Mouse (Mus musculus) midbrain, postnatal 0 days (tissue): ENCODE measurements around the gene Aqr. TPM values are rescaled to one million over a fixed set of nuclear protein-coding genes. Genes with fewer than 3 reads are reported as not detected.

Experiments used
- ATAC-seq: fragments of 200-750 bp; cut with Nextera tagmentation; 2 replicates; pipeline ENCODE4 v1.8.0; 2017; ENCODE audit warnings: moderate number of reproducible peaks, mild to moderate bottlenecking, moderate TSS enrichment, moderate library complexity; ENCODE audit not compliant: low FRiP score
- DNase-seq: peaks from one replicate; pipeline ENCODE4 v3.0.0-alpha.2; 2015; ENCODE audit warnings: low spot score
- H3K27ac ChIP-seq: fragments of 300-500 bp; sonication (generic); 2 replicates; pipeline ENCODE4 v1.5.1; 2014; ENCODE audit warnings: low read depth, mild to moderate bottlenecking, low read length, mixed read lengths
- H3K27me3 ChIP-seq: fragments of 300-500 bp; sonication (generic); 2 replicates; pipeline ENCODE4 v1.6.1; 2014; ENCODE audit warnings: low read length, control low read depth, mixed read lengths; ENCODE audit not compliant: insufficient read depth
- H3K36me3 ChIP-seq: fragments of 300-500 bp; sonication (generic); 2 replicates; pipeline ENCODE4 v1.6.1; 2014; ENCODE audit warnings: low read length, control low read depth, mixed read lengths; ENCODE audit not compliant: insufficient read depth
- H3K4me1 ChIP-seq: fragments of 300-500 bp; sonication (generic); 2 replicates; pipeline ENCODE4 v1.6.1; 2014; ENCODE audit warnings: mild to moderate bottlenecking, control low read depth, antibody characterized with exemption, low read length, mixed read lengths; ENCODE audit not compliant: insufficient read depth
- H3K4me2 ChIP-seq: fragments of 300-500 bp; sonication (generic); 2 replicates; pipeline ENCODE4 v1.6.1; 2014; ENCODE audit warnings: low read depth, mild to moderate bottlenecking, low read length, mixed read lengths; ENCODE audit not compliant: poor library complexity, severe bottlenecking
- H3K4me3 ChIP-seq: fragments of 300-500 bp; sonication (generic); 2 replicates; pipeline ENCODE4 v1.5.1; 2014; ENCODE audit warnings: low read depth, mild to moderate bottlenecking, low read length, moderate library complexity
- H3K9ac ChIP-seq: fragments of 300-500 bp; sonication (generic); replicated peaks from 2 replicates; pipeline ENCODE4 v1.6.1; 2014; ENCODE audit warnings: mild to moderate bottlenecking, low read length, moderate library complexity, mixed read lengths; ENCODE audit not compliant: poor library complexity, severe bottlenecking
- H3K9me3 ChIP-seq: fragments of 300-500 bp; sonication (generic); 2 replicates; pipeline ENCODE4 v1.6.1; 2016; ENCODE audit warnings: low read length, control low read depth
- CTCF ChIP-seq: IDR thresholded peaks from 2 replicates; pipeline ENCODE4 v1.5.1; 2016; ENCODE audit warnings: antibody characterized with exemption, mild to moderate bottlenecking
- WGBS: fragments of 180-500 bp; shearing (Covaris S2); extraction: QIAGEN DNeasy Blood & Tissue Kit; methylation state at CpG from one replicate; pipeline ENCODE4 v1.1.7; 2014; 5-methylcytosine and 5-hydroxymethylcytosine counted together
- polyA plus RNA-seq: library from polyadenylated mRNA; unstranded; fragments of >200 nt; fragmentation: Nextera tagmentation; extraction: Ambion mirVana; gene quantifications from 2 replicates; pipeline ENCODE4 v1.2.1, GENCODE M21; 2015
- total RNA-seq: library from RNA; depleted of rRNA; stranded (reverse); fragments of >200 nt; gene quantifications from 2 replicates; pipeline ENCODE4 v1.2.3, GENCODE M21; 2014

The Aqr gene
- total and polyA plus RNA-seq, 2 experiments from 2014 or later: 27.3 to 28.2 TPM

DNA sequence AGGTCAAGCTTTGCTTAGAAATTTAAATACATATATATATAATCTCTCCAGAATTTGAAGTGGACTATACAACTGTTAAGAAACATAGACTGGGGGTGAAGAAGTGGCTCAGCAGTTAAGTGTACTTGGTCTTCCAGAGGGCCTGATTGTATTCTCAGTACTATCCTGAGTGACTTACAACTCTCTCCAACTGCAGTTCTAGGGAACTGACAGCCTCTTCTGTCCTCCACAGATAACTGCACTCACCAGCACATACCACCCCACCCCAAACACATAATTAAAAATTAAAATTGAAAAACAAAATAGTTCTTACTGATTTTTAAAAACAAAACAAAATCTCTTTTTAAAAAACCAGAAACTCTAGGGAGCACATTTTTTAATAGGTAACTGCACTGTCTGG lies 13.6 kb downstream of the Aqr start:
- H3K4me1 ChIP-seq: peaks cover 6% of the 10 kb centered on the region; the same call in 1 of the 2 replicates
- DNase-seq: no peak
- H3K4me2 ChIP-seq: no peak overlapping the region

DNA sequence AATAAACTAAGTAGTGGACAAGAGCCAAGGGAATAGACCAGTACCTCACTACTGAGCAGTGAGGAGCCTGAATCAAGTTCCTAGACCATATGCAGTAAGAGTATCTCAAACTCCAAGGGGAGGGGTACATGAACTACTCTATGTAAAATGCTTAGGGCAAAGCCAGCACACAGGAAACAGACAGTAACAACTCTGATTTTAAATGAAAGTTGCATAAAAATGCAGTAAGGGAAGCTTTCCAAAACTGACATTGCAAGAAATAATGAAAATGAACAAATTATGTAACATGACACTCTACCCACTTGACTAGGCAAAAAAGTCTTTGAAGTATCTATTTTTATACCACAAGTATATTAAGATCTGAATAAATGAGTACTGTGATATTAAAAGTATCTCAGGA lies 19.0 kb downstream of the Aqr start:
- ATAC-seq (no peak), DNase-seq (no peak)
- Histone ChIP-seq H3K4me3 (no peak overlapping the region), H3K4me1 (no peaks in the 10 kb centered on the region), H3K9me3 (no peaks in the 10 kb centered on the region), H3K9ac (no peak overlapping the region), H3K36me3 (peaks cover 28% of the 10 kb centered on the region), H3K27me3 (no peaks in the 10 kb centered on the region), H3K4me2 (no peak overlapping the region), H3K27ac (no peak overlapping the region)
- no peak for TF ChIP-seq CTCF

More for the DNA sequence above, 13.6 kb downstream of the Aqr start:
- TF ChIP-seq CTCF: no peak
- Histone ChIP-seq H3K9ac (no peak overlapping the region), H3K9me3 (no peaks in the 10 kb centered on the region), H3K4me3 (no peak overlapping the region), H3K36me3 (peaks cover 7% of the 10 kb centered on the region; the same call in 1 of the 2 replicates), H3K27me3 (no peaks in the 10 kb centered on the region), H3K27ac (no peak overlapping the region)
- no peak for ATAC-seq

DNA sequence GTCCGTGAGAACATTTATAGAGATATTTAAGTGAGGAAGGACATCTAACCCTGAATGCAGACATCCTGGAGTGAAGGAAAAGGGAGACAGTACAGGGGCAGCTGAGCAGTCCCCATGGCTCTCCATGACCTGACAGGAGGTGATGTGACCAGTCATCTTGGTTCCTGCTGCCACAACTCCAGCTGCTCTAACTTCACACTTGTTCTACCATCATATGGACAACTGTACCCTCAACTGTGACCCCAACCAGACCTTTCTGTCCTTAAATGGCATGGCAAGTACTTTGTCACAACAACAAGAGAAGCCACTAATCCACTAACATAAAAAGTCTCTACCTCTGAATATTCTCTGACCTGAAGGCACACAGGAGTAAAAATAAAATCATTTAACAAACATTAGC lies 24.8 kb downstream of the Aqr start:
- H3K4me1 ChIP-seq: no peaks in the 10 kb centered on the region
- no peak overlapping the region for H3K4me2 ChIP-seq
- ATAC-seq (no peak), DNase-seq (no peak)
- peaks cover 35% of the 10 kb centered on the region for H3K36me3 ChIP-seq
- no peak overlapping the region for H3K27ac ChIP-seq
- no peaks in the 10 kb centered on the region for H3K27me3 ChIP-seq
- 88% methylated on average over 1 of the region's 1 CpGs for WGBS
- no peaks in the 10 kb centered on the region for H3K9me3 ChIP-seq
- no peak overlapping the region for H3K9ac ChIP-seq
- TF ChIP-seq CTCF: no peak
- no peak overlapping the region for H3K4me3 ChIP-seq

DNA sequence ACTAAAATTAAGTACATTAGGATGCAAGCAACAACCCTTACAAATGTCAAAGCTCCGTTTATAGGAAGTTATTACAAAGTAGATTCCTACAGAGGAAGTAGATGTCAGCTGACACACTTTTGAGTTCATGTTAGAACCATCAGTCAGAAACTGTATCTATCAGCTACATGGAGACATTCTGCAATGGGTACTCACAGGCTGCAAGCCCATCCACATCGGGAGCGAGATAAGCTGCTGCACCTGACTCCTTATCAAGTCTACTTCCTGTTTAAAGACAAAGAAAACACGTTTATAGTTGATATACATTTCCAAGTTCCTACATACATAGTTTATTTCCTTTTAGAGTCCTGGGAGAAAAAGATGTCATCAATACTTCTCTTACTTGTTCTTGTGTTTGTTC lies 29.5 kb downstream of the Aqr start:
- TF ChIP-seq CTCF: no peak
- Histone ChIP-seq H3K4me1 (no peaks in the 10 kb centered on the region), H3K27me3 (no peaks in the 10 kb centered on the region), H3K4me3 (no peak overlapping the region), H3K4me2 (no peak overlapping the region), H3K9me3 (no peaks in the 10 kb centered on the region), H3K9ac (no peak overlapping the region), H3K27ac (no peak overlapping the region), H3K36me3 (peaks cover 46% of the 10 kb centered on the region)
- WGBS: 87% methylated on average over 4 of the region's 4 CpGs
- ATAC-seq: no peak
- no peak for DNase-seq

DNA sequence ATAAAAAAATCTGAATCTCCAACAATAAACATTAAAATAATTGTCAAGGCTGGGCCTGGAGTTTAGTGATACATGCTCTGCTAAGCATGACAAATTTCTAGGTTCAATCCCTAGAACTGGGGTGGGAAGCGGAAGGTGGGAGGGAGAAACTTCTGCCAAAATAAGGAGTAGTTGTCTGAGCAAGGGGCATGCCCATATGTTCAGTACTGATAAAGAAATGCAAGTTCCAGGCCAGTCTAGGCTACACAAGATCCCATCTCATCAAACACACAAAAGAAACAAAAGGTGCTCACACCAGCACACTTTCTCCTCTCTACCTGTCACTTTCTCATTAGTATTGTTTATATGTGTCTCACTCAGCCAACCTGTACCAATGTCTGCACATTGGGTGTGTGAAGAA lies 30.2 kb downstream of the Aqr start:
- Histone ChIP-seq H3K27ac (no peak overlapping the region), H3K27me3 (no peaks in the 10 kb centered on the region), H3K4me2 (no peak overlapping the region), H3K36me3 (peaks cover 46% of the 10 kb centered on the region), H3K4me3 (no peak overlapping the region), H3K4me1 (no peaks in the 10 kb centered on the region), H3K9me3 (no peaks in the 10 kb centered on the region), H3K9ac (no peak overlapping the region)
- 96% methylated on average over 1 of the region's 1 CpGs for WGBS
- DNase-seq: no peak
- ATAC-seq: no peak
- TF ChIP-seq CTCF: no peak

DNA sequence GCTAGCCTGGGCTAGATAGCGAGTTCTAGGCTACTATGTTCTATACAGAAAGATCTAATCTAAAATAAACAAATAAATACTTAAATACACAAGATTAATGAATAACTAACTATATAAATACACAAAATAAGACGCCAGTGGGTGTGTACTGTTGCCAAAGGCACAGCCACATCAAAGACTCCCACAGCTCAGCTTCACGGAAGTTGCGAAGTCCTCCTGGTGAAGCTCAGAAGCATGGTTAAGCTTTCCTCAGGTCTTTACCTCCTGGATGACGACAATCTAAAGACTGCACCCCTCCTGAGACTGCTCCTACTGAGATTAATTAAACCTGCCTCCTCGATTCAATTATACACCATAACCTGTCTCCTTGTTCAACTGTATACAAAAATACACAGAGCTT lies 33.6 kb downstream of the Aqr start:
- H3K4me1 ChIP-seq: no peaks in the 10 kb centered on the region

More for the DNA sequence above, 33.6 kb downstream of the Aqr start:
- H3K27ac ChIP-seq: no peak overlapping the region
- no peaks in the 10 kb centered on the region for H3K9me3 ChIP-seq
- H3K9ac ChIP-seq: no peak overlapping the region
- H3K4me2 ChIP-seq: no peak overlapping the region
- 92% methylated on average over 6 of the region's 6 CpGs for WGBS
- no peaks in the 10 kb centered on the region for H3K27me3 ChIP-seq
- peaks cover 51% of the 10 kb centered on the region for H3K36me3 ChIP-seq
- no peak for TF ChIP-seq CTCF
- H3K4me3 ChIP-seq: no peak overlapping the region
- no peak for ATAC-seq
- no peak for DNase-seq
